Mouse (Mus musculus) intestine, embryonic 14.5 days (tissue): ENCODE measurements around the gene Nrarp. TPM values are rescaled to one million over a fixed set of nuclear protein-coding genes. Genes with fewer than 3 reads are reported as not detected.

Experiments used
- ATAC-seq: fragments of 200-750 bp; cut with Nextera tagmentation; replicated peaks from 2 replicates; pipeline ENCODE4 v1.8.0; 2017; ENCODE audit warnings: low read depth, moderate number of reproducible peaks, moderate TSS enrichment, moderate library complexity; ENCODE audit not compliant: low FRiP score, low TSS enrichment
- DNase-seq: peaks from one replicate; pipeline ENCODE4 v3.0.0-alpha.2; 2018; ENCODE audit warnings: low spot score
- H3K27ac ChIP-seq: fragments of 300-500 bp; sonication (generic); 2 replicates; pipeline ENCODE4 v1.5.1; 2014; ENCODE audit warnings: low read depth, mild to moderate bottlenecking, control low read depth
- H3K27me3 ChIP-seq: fragments of 300-500 bp; sonication (generic); replicated peaks from 2 replicates; pipeline ENCODE4 v1.6.1; 2014; ENCODE audit warnings: low read length, control low read depth; ENCODE audit not compliant: control insufficient read depth, insufficient read depth
- H3K36me3 ChIP-seq: fragments of 300-500 bp; sonication (generic); 2 replicates; pipeline ENCODE4 v1.6.1; 2014; ENCODE audit warnings: low read length, control low read depth; ENCODE audit not compliant: control insufficient read depth, insufficient read depth
- H3K4me1 ChIP-seq: fragments of 300-500 bp; sonication (generic); replicated peaks from 2 replicates; pipeline ENCODE4 v1.6.1; 2014; ENCODE audit warnings: low read length, control low read depth, mixed read lengths; ENCODE audit not compliant: control insufficient read depth, insufficient read depth
- H3K4me2 ChIP-seq: fragments of 300-500 bp; sonication (generic); 2 replicates; pipeline ENCODE4 v1.6.1; 2014; ENCODE audit warnings: low read length
- H3K4me3 ChIP-seq: fragments of 300-500 bp; sonication (generic); 2 replicates; pipeline ENCODE4 v1.5.1; 2014; ENCODE audit warnings: low read depth, low read length, control low read depth, mixed read lengths
- H3K9ac ChIP-seq: fragments of 300-500 bp; sonication (generic); 2 replicates; pipeline ENCODE4 v1.6.1; 2014; ENCODE audit warnings: mild to moderate bottlenecking, low read length
- H3K9me3 ChIP-seq: fragments of 300-500 bp; sonication (generic); 2 replicates; pipeline ENCODE4 v1.6.1; 2016; ENCODE audit warnings: low read length, control low read depth; ENCODE audit not compliant: control insufficient read depth
- WGBS: fragments of 180-500 bp; shearing (Covaris S2); extraction: QIAGEN DNeasy Blood & Tissue Kit; methylation state at CpG from one replicate; pipeline ENCODE4 v1.1.7; 2014; 5-methylcytosine and 5-hydroxymethylcytosine counted together
- polyA plus RNA-seq: library from polyadenylated mRNA; unstranded; fragments of >200 nt; fragmentation: Nextera tagmentation; extraction: Ambion mirVana; gene quantifications from 2 replicates; pipeline ENCODE4 v1.2.1, GENCODE M21; 2014

The Nrarp gene
- polyA plus RNA-seq, 1 experiment from 2014 or later: 13.2 TPM

- H3K9me3 ChIP-seq: no peaks in the 10 kb centered on the region
- H3K27me3 ChIP-seq: no peaks in the 10 kb centered on the region
- no peak overlapping the region for H3K9ac ChIP-seq
- H3K4me3 ChIP-seq: no peak overlapping the region
- H3K36me3 ChIP-seq: no peaks in the 10 kb centered on the region
- no peak overlapping the region for H3K4me2 ChIP-seq
- DNase-seq: no peak
- H3K27ac ChIP-seq: no peak overlapping the region
- WGBS: 57% methylated on average over 10 of the region's 10 CpGs
- H3K4me1 ChIP-seq: peaks cover 12% of the 10 kb centered on the region
- no peak for ATAC-seq
Observed at GRCm38 (mm10) chr2:25170326-25171100, 10.0 kb upstream of the Nrarp start.

- H3K4me1 ChIP-seq: peaks cover 14% of the 10 kb centered on the region
- no peak overlapping the region for H3K4me3 ChIP-seq
- ATAC-seq (no peak), DNase-seq (no peak)
- 81% methylated on average over 6 of the region's 6 CpGs for WGBS
- H3K27ac ChIP-seq: no peak overlapping the region
- H3K9ac ChIP-seq: no peak overlapping the region
- 0 out of 2 replicates have a peak, but pooled peaks cover 5% of the 10 kb centered on the region for H3K27me3 ChIP-seq
- no peaks in the 10 kb centered on the region for H3K9me3 ChIP-seq
- H3K36me3 ChIP-seq: no peaks in the 10 kb centered on the region
- no peak overlapping the region for H3K4me2 ChIP-seq
Observed at GRCm38 (mm10) chr2:25171101-25171768, 9.3 kb upstream of the Nrarp start.

GRCm38 (mm10) chr2:25171769-25172153 lies 8.8 kb upstream of the Nrarp start:
- Histone ChIP-seq H3K4me2 (no peak overlapping the region), H3K4me1 (peaks cover 17% of the 10 kb centered on the region), H3K9me3 (no peaks in the 10 kb centered on the region), H3K36me3 (no peaks in the 10 kb centered on the region), H3K4me3 (no peak overlapping the region), H3K27ac (no peak overlapping the region), H3K9ac (no peak overlapping the region), H3K27me3 (0 out of 2 replicates have a peak, but pooled peaks cover 7% of the 10 kb centered on the region)
- DNase-seq (no peak), ATAC-seq (no peak)
- 50% methylated on average over 1 of the region's 1 CpGs for WGBS

- Histone ChIP-seq H3K9ac (no peak overlapping the region), H3K27ac (no peak overlapping the region), H3K36me3 (no peaks in the 10 kb centered on the region), H3K4me2 (no peak overlapping the region), H3K4me3 (no peak overlapping the region), H3K4me1 (peaks cover 20% of the 10 kb centered on the region), H3K27me3 (0 out of 2 replicates have a peak, but pooled peaks cover 11% of the 10 kb centered on the region), H3K9me3 (no peaks in the 10 kb centered on the region)
- no peak for ATAC-seq
- WGBS: 52% methylated on average over 8 of the region's 8 CpGs
- DNase-seq: no peak
Observed at GRCm38 (mm10) chr2:25172629-25173028, 7.9 kb upstream of the Nrarp start.

DNA sequence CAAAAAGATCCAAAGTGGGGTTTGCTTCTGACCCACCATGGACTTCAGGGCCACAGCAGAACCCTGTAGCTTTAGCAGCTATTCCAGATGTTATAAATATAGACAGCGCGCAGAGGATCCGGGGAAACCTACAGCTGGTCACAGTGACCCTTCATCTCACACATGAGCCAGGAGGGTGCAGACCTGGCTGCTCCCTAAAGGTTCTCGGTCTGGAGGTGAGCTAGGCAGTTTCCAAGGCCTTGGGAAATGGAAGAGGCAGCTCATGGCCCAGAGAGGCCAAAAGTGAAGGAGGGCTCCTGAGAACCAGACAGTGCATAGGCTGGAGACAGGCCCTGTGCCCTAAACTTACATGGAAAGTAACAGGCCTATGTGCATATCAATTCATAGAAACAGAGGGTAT lies 6.7 kb upstream of the Nrarp start:
- peaks cover 18% of the 10 kb centered on the region; the same call in 1 of the 2 replicates for H3K4me1 ChIP-seq
- no peaks in the 10 kb centered on the region for H3K36me3 ChIP-seq
- peaks cover 23% of the 10 kb centered on the region for H3K27me3 ChIP-seq
- no peaks in the 10 kb centered on the region for H3K9me3 ChIP-seq
- H3K4me2 ChIP-seq: no peak overlapping the region
- H3K9ac ChIP-seq: no peak overlapping the region
- no peak overlapping the region for H3K27ac ChIP-seq
- WGBS: 87% methylated on average over 4 of the region's 4 CpGs
- no peak for ATAC-seq
- no peak for DNase-seq
- no peak overlapping the region for H3K4me3 ChIP-seq

- no peaks in the 10 kb centered on the region for H3K9me3 ChIP-seq
- DNase-seq (no peak), ATAC-seq (no peak)
- peaks cover 36% of the 10 kb centered on the region for H3K27me3 ChIP-seq
- 49% methylated on average over 7 of the region's 7 CpGs for WGBS
- peaks cover 15% of the 10 kb centered on the region for H3K4me1 ChIP-seq
- H3K9ac ChIP-seq: no peak overlapping the region
- H3K36me3 ChIP-seq: no peaks in the 10 kb centered on the region
- no peak overlapping the region for H3K4me3 ChIP-seq
- H3K27ac ChIP-seq: no peak overlapping the region
- H3K4me2 ChIP-seq: no peak overlapping the region
Observed at GRCm38 (mm10) chr2:25174866-25175689, 5.5 kb upstream of the Nrarp start.

- no peak overlapping the region for H3K4me3 ChIP-seq
- peaks cover 42% of the 10 kb centered on the region for H3K27me3 ChIP-seq
- H3K9ac ChIP-seq: no peak overlapping the region
- no peak overlapping the region for H3K4me2 ChIP-seq
- 77% methylated on average over 4 of the region's 4 CpGs for WGBS
- ATAC-seq (no peak), DNase-seq (no peak)
- H3K36me3 ChIP-seq: no peaks in the 10 kb centered on the region
- H3K27ac ChIP-seq: no peak overlapping the region
- peaks cover 15% of the 10 kb centered on the region for H3K4me1 ChIP-seq
- no peaks in the 10 kb centered on the region for H3K9me3 ChIP-seq
Observed at GRCm38 (mm10) chr2:25175690-25176078, 4.9 kb upstream of the Nrarp start.

DNA sequence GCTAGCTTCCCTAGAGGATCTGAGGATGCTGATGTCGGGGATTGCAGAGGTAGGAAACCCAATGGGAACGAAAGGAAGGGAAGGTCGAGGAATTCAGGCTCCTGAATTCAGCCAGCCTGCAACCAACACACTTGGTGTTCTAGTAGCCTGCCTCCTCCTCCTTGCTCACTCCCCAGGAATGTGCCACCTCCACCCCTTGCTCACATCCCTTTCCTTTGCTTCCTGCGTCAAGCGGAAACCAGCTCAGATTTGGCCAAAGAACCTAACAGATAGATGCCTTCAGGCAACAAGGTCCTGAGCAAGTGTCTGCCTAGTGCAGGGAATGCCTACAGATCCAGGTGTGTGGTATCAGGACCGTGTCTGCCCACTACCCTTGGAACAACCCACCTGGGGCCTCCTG lies 4.0 kb upstream of the Nrarp start:
- peaks cover 51% of the 10 kb centered on the region for H3K27me3 ChIP-seq
- 0 out of 2 replicates have a peak overlapping the region, but pooled peaks have one; percentile 7 for H3K4me2 ChIP-seq
- H3K9me3 ChIP-seq: no peaks in the 10 kb centered on the region
- no peak overlapping the region for H3K9ac ChIP-seq
- peaks cover 18% of the 10 kb centered on the region for H3K4me1 ChIP-seq
- no peak overlapping the region for H3K4me3 ChIP-seq
- 0 out of 2 replicates have a peak overlapping the region, but pooled peaks have one; percentile 24 for H3K27ac ChIP-seq
- DNase-seq: no peak
- H3K36me3 ChIP-seq: no peaks in the 10 kb centered on the region
- no peak for ATAC-seq
- 48% methylated on average over 6 of the region's 6 CpGs for whole genome bisulfite sequencing
